Mouse (Mus musculus) heart, postnatal 0 days (tissue): ENCODE data around the gene Hoxd3. TPM values are rescaled to one million over a fixed set of nuclear protein-coding genes. Genes with fewer than 3 reads are reported as not detected.

ENCODE experiments used
- ATAC-seq: fragments of 200-750 bp; cut with Nextera tagmentation; 2 replicates; pipeline ENCODE4 v1.8.0; 2017; ENCODE audit warnings: low read depth, moderate number of reproducible peaks, moderate library complexity; ENCODE audit not compliant: insufficient read depth
- DNase-seq: peaks from one replicate; pipeline ENCODE4 v3.0.0-alpha.2; 2016; ENCODE audit warnings: low spot score
- H3K27ac ChIP-seq: fragments of 300-500 bp; sonication (generic); 2 replicates; pipeline ENCODE4 v1.5.1; 2014; ENCODE audit warnings: low read depth, mild to moderate bottlenecking
- H3K27me3 ChIP-seq: fragments of 300-500 bp; sonication (generic); 2 replicates; pipeline ENCODE4 v1.6.1; 2014; ENCODE audit warnings: low read length, mixed read lengths; ENCODE audit not compliant: control insufficient read depth, insufficient read depth
- H3K36me3 ChIP-seq: fragments of 300-500 bp; sonication (generic); replicated peaks from 2 replicates; pipeline ENCODE4 v1.6.1; 2014; ENCODE audit warnings: low read length, mixed read lengths; ENCODE audit not compliant: control insufficient read depth, insufficient read depth
- H3K4me1 ChIP-seq: fragments of 300-500 bp; sonication (generic); 2 replicates; pipeline ENCODE4 v1.6.1; 2014; ENCODE audit warnings: antibody characterized with exemption; ENCODE audit not compliant: control insufficient read depth, insufficient read depth
- H3K4me2 ChIP-seq: fragments of 300-500 bp; sonication (generic); 2 replicates; pipeline ENCODE4 v1.6.1; 2014; ENCODE audit warnings: low read depth, mild to moderate bottlenecking, low read length, moderate library complexity
- H3K4me3 ChIP-seq: fragments of 300-500 bp; sonication (generic); 2 replicates; pipeline ENCODE4 v1.5.1; 2014; ENCODE audit warnings: low read depth, low read length
- H3K9ac ChIP-seq: fragments of 300-500 bp; sonication (generic); replicated peaks from 2 replicates; pipeline ENCODE4 v1.6.1; 2014; ENCODE audit warnings: low read depth, low read length, mixed read lengths
- H3K9me3 ChIP-seq: fragments of 300-500 bp; sonication (generic); replicated peaks from 2 replicates; pipeline ENCODE4 v1.6.1; 2016; ENCODE audit warnings: low read length; ENCODE audit not compliant: control insufficient read depth
- CTCF ChIP-seq: IDR thresholded peaks from 2 replicates; pipeline ENCODE4 v1.5.1; 2016; ENCODE audit warnings: antibody characterized with exemption, control low read depth, low read depth
- EP300 ChIP-seq: IDR thresholded peaks from 2 replicates; pipeline ENCODE4 v1.6.1; 2016; ENCODE audit warnings: antibody characterized with exemption, low read depth
- WGBS: fragments of 180-500 bp; shearing (Covaris S2); extraction: QIAGEN DNeasy Blood & Tissue Kit; methylation state at CpG from one replicate; pipeline ENCODE4 v1.1.7; 2014; 5-methylcytosine and 5-hydroxymethylcytosine counted together
- polyA plus RNA-seq: library from polyadenylated mRNA; unstranded; fragments of >200 nt; fragmentation: Nextera tagmentation; extraction: Ambion mirVana; gene quantifications from 2 replicates; pipeline ENCODE4 v1.2.1, GENCODE M21; 2015
- total RNA-seq: library from RNA; depleted of rRNA; stranded (reverse); fragments of >200 nt; gene quantifications from 2 replicates; pipeline ENCODE4 v1.2.3, GENCODE M21; 2014; ENCODE audit warnings: low replicate concordance

Hoxd3 gene
- total and polyA plus RNA-seq, 2 experiments from 2014 or later, result 0.04 TPM; not detected in 1

- H3K9ac ChIP-seq, result no peak overlapping the region
- ATAC-seq, result peak; percentile 80
Measured at GRCm38 (mm10) chr2:74715504-74716241, 3.9 kb downstream of the Hoxd3 start.

GRCm38 (mm10) chr2:74720384-74720783, 8.7 kb downstream of the Hoxd3 start:
- DNase-seq (no peak), ATAC-seq (no peak)
- no peak for TF ChIP-seq EP300
- TF ChIP-seq CTCF, result no peak
- H3K9ac ChIP-seq, result no peak overlapping the region
- H3K9me3 ChIP-seq, result no peaks in the 10 kb centered on the region
- 11% methylated on average over 2 of the region's 2 CpGs for WGBS
- no peaks in the 10 kb centered on the region for H3K4me1 ChIP-seq
- H3K27me3 ChIP-seq, result peaks cover 97% of the 10 kb centered on the region
- no peak overlapping the region for H3K4me3 ChIP-seq
- H3K36me3 ChIP-seq, result no peaks in the 10 kb centered on the region
- H3K27ac ChIP-seq, result no peak overlapping the region
- no peak overlapping the region for H3K4me2 ChIP-seq

More at GRCm38 (mm10) chr2:74715504-74716241, 3.9 kb downstream of the Hoxd3 start:
- Histone ChIP-seq H3K36me3 (no peaks in the 10 kb centered on the region), H3K27ac (no peak overlapping the region), H3K4me1 (peaks cover 6% of the 10 kb centered on the region; the same call in 1 of the 2 replicates), H3K9me3 (no peaks in the 10 kb centered on the region), H3K27me3 (peaks cover 97% of the 10 kb centered on the region), H3K4me3 (peak overlapping the region; percentile 32), H3K4me2 (peak overlapping the region; percentile 51)
- TF ChIP-seq EP300 (no peak), CTCF (peak; percentile 88)
- WGBS, result 4% methylated on average over 26 of the region's 26 CpGs
- DNase-seq, result peak; percentile 62

GRCm38 (mm10) chr2:74720955-74721491, 9.3 kb downstream of the Hoxd3 start:
- Histone ChIP-seq H3K27me3 (peaks cover 97% of the 10 kb centered on the region), H3K4me3 (no peak overlapping the region), H3K36me3 (no peaks in the 10 kb centered on the region), H3K4me2 (no peak overlapping the region), H3K9ac (no peak overlapping the region), H3K27ac (no peak overlapping the region), H3K9me3 (no peaks in the 10 kb centered on the region), H3K4me1 (no peaks in the 10 kb centered on the region)
- WGBS, result 13% methylated on average over 5 of the region's 5 CpGs
- DNase-seq (no peak), ATAC-seq (no peak)
- TF ChIP-seq CTCF (no peak), EP300 (no peak)

GRCm38 (mm10) chr2:74721882-74722281, 10.2 kb downstream of the Hoxd3 start:
- H3K4me1 ChIP-seq, result no peaks in the 10 kb centered on the region
- no peak overlapping the region for H3K4me2 ChIP-seq
- TF ChIP-seq CTCF (no peak), EP300 (no peak)
- no peak overlapping the region for H3K27ac ChIP-seq
- peaks cover 97% of the 10 kb centered on the region for H3K27me3 ChIP-seq
- H3K36me3 ChIP-seq, result no peaks in the 10 kb centered on the region
- 15% methylated on average over 6 of the region's 6 CpGs for WGBS
- DNase-seq (no peak), ATAC-seq (no peak)
- H3K9me3 ChIP-seq, result no peaks in the 10 kb centered on the region
- no peak overlapping the region for H3K4me3 ChIP-seq
- H3K9ac ChIP-seq, result no peak overlapping the region

GRCm38 (mm10) chr2:74722949-74723348, 11.2 kb downstream of the Hoxd3 start:
- H3K9me3 ChIP-seq, result no peaks in the 10 kb centered on the region
- WGBS, result 5% methylated on average over 8 of the region's 8 CpGs
- H3K27ac ChIP-seq, result no peak overlapping the region
- no peak overlapping the region for H3K4me2 ChIP-seq
- H3K4me3 ChIP-seq, result no peak overlapping the region
- no peak for DNase-seq
- peaks cover 97% of the 10 kb centered on the region for H3K27me3 ChIP-seq
- ATAC-seq, result no peak
- H3K36me3 ChIP-seq, result no peaks in the 10 kb centered on the region
- H3K4me1 ChIP-seq, result no peaks in the 10 kb centered on the region
- TF ChIP-seq CTCF (no peak), EP300 (no peak)
- no peak overlapping the region for H3K9ac ChIP-seq
